Mouse (Mus musculus) kidney, adult 8-10 months (tissue): ENCODE data around the gene Mbd6.
A peak's percentile ranks its signal among the peaks of the same experiment; 100 is the strongest.
"Not testable (repeated sequence)": the region's sequence is repeated elsewhere in the genome, so short reads cannot be mapped to it uniquely, and the experiment has no call there.

Experiments used
- DNase-seq, 2 experiments: peaks; one replicate each; pipeline ENCODE4 v3.0.0; 2022

The Mbd6 gene

GRCm38 (mm10) chr10:127312356-127312676 is 23.5 kb upstream of the Mbd6 start:
- peak; percentile 75 to 87 for DNase-seq

GRCm38 (mm10) chr10:127311476-127312355 is 22.9 kb upstream of the Mbd6 start, which contains the start of gene Mars:
TSS of gene Mars (minus strand) at chr10:127311786.
- DNase-seq, result peak; percentile 95 to 96

- DNase-seq, result no peak
Observed at GRCm38 (mm10) chr10:127310523-127311475, 22.0 kb upstream of the Mbd6 start.

GRCm38 (mm10) chr10:127309167-127309566 is 20.3 kb upstream of the Mbd6 start:
- not testable (repeated sequence) for DNase-seq

GRCm38 (mm10) chr10:127303136-127303535 is 14.3 kb upstream of the Mbd6 start:
- DNase-seq, result no peak

- no peak for DNase-seq
Observed at GRCm38 (mm10) chr10:127300361-127300760, 11.5 kb upstream of the Mbd6 start.

- no peak for DNase-seq
Observed at GRCm38 (mm10) chr10:127297015-127297871, 8.4 kb upstream of the Mbd6 start.

- DNase-seq, result no peak
Observed at GRCm38 (mm10) chr10:127295986-127296794, 7.4 kb upstream of the Mbd6 start.

GRCm38 (mm10) chr10:127294895-127295510 is 6.2 kb upstream of the Mbd6 start:
- no peak for DNase-seq

GRCm38 (mm10) chr10:127293590-127294113 is 4.8 kb upstream of the Mbd6 start:
- DNase-seq, result no peak

GRCm38 (mm10) chr10:127292987-127293538 is 4.2 kb upstream of the Mbd6 start:
- DNase-seq, result peak; percentile 33 to 56

- no peak for DNase-seq
Observed at GRCm38 (mm10) chr10:127291881-127292638, 3.2 kb upstream of the Mbd6 start.

GRCm38 (mm10) chr10:127290930-127291880 is 2.4 kb upstream of the Mbd6 start:
- DNase-seq, result peak; percentile 63 to 68

GRCm38 (mm10) chr10:127290307-127290929 is 1.6 kb upstream of the Mbd6 start:
- DNase-seq, result peak; percentile 100

GRCm38 (mm10) chr10:127289573-127290191 is 864 bp upstream of the Mbd6 start:
- DNase-seq, result peak; percentile 82 to 84

GRCm38 (mm10) chr10:127288328-127288799 is 454 bp downstream of the Mbd6 start:
- DNase-seq, result peak in 1 of 2 experiments; percentile 60

- no peak for DNase-seq
Observed at GRCm38 (mm10) chr10:127287936-127288293, 903 bp downstream of the Mbd6 start.
